Mouse (Mus musculus) ES-E14 (cell line): Measurements from ENCODE around the gene Fam217a.

Experiments
- CHD2 ChIP-seq: IDR thresholded peaks from 2 replicates; pipeline ENCODE4 v1.6.1; 2014; ENCODE audit warnings: mild to moderate bottlenecking, low read depth, low read length, inconsistent platforms
- HCFC1 ChIP-seq: IDR thresholded peaks from 2 replicates; pipeline ENCODE4 v1.6.1; 2012; ENCODE audit warnings: low read length, inconsistent platforms, borderline replicate concordance; ENCODE audit not compliant: insufficient read depth
- MAFK ChIP-seq: IDR thresholded peaks from 2 replicates; pipeline ENCODE4 v1.6.1; 2014; ENCODE audit warnings: mild to moderate bottlenecking, low read depth, low read length, inconsistent platforms; ENCODE audit not compliant: insufficient read depth
- ZC3H11A ChIP-seq: IDR thresholded peaks from 2 replicates; pipeline ENCODE4 v1.6.1; 2012; ENCODE audit warnings: low read depth, mild to moderate bottlenecking, inconsistent platforms, low read length, borderline replicate concordance
- ZNF384 ChIP-seq: IDR thresholded peaks from 2 replicates; pipeline ENCODE4 v1.6.1; 2012; ENCODE audit warnings: low read depth, low read length, inconsistent platforms

- TF ChIP-seq CHD2 (no peak), ZC3H11A (no peak), ZNF384 (no peak), MAFK (no peak), HCFC1 (no peak)
Observed at GRCm38 (mm10) chr13:34942370-34942769, 18.3 kb upstream of the Fam217a start.
